Mouse (Mus musculus) erythroblast, adult 5-6 weeks (primary cell): Measurements from ENCODE around the gene Gm28551. TPM values are rescaled to one million over a fixed set of nuclear protein-coding genes. Genes with fewer than 3 reads are reported as not detected.

Experiments used
- ATAC-seq: replicated peaks from 2 replicates; pipeline ENCODE4 v1.8.0; 2016; ENCODE audit warnings: moderate number of reproducible peaks, mild to moderate bottlenecking, moderate TSS enrichment, inconsistent platforms; ENCODE audit not compliant: poor library complexity, low FRiP score, severe bottlenecking
- total RNA-seq, 2 experiments: library from RNA; stranded (forward) in 1 of 2; stranded (reverse) in 1 of 2; fragments of 150-400 nt in 1 of 2; fragments of 200-764, 138-1000 nt in 1 of 2; gene quantifications; 2 replicates each; pipeline versions ENCODE4 v1.2.3 to v1.2.4; 2015 to 2017; ENCODE audit warnings: low replicate concordance in 2 of 2

The Gm28551 gene
- total RNA-seq, 2 experiments from 2014 or later = 1.5 TPM; not detected in 1

GRCm38 (mm10) chr1:53296581-53297383 is 55.7 kb downstream of the Gm28551 start, which contains the start of the genes Pms1, Ormdl1 and Gm28778:
Gene Pms1 (minus strand): TSS chr1:53297018.
Gene Ormdl1 (plus strand): TSS chr1:53297095.
Gene Gm28778 (plus strand): TSS chr1:53297111.
- peak; percentile 99 for ATAC-seq

GRCm38 (mm10) chr1:53291197-53291596 is 61.3 kb downstream of the Gm28551 start:
- ATAC-seq = no peak

Other genes starting within 250 kb of the Gm28551 start
- not detected in 2 replicates for gene 1700019A02Rik, start 165.0 kb downstream of the Gm28551 start, total RNA-seq (2015; ENCODE audit: low replicate concordance)
- gene 1700019A02Rik, start 165.0 kb downstream of the Gm28551 start, total RNA-seq (2017; ENCODE audit: low replicate concordance) = not detected in 2 replicates
- 1.5 and 12.7 TPM in 2 replicates for gene Pms1, start 55.6 kb downstream of the Gm28551 start, total RNA-seq (2015; ENCODE audit: low replicate concordance)
- gene Pms1, start 55.6 kb downstream of the Gm28551 start, total RNA-seq (2017; ENCODE audit: low replicate concordance) = 6.5 and 6.7 TPM in 2 replicates
- 9.8 and 17.5 TPM in 2 replicates for gene Ormdl1, start 55.6 kb downstream of the Gm28551 start, total RNA-seq (2015; ENCODE audit: low replicate concordance)
- gene Ormdl1, start 55.6 kb downstream of the Gm28551 start, total RNA-seq (2017; ENCODE audit: low replicate concordance) = 11.1 and 14.9 TPM in 2 replicates
- 4.2 TPM in 1 of 2 replicates, not detected in the other for gene Gm28778, start 55.6 kb downstream of the Gm28551 start, total RNA-seq (2015; ENCODE audit: low replicate concordance)
- gene Gm28778, start 55.6 kb downstream of the Gm28551 start, total RNA-seq (2017; ENCODE audit: low replicate concordance) = not detected in 2 replicates
- 1.5 and 9.6 TPM in 2 replicates for gene Osgepl1, start 39.0 kb downstream of the Gm28551 start, total RNA-seq (2015; ENCODE audit: low replicate concordance)
- gene Osgepl1, start 39.0 kb downstream of the Gm28551 start, total RNA-seq (2017; ENCODE audit: low replicate concordance) = 6.1 and 10.9 TPM in 2 replicates
- not detected in 2 replicates for gene Asdurf, start within 50 bp of the Gm28551 start, total RNA-seq (2015; ENCODE audit: low replicate concordance)
- 38.8 and 73.3 TPM in 2 replicates for gene Asdurf, start within 50 bp of the Gm28551 start, total RNA-seq (2017; ENCODE audit: low replicate concordance)
- 33.6 and 58.6 TPM in 2 replicates for gene Asnsd1, start 85 bp upstream of the Gm28551 start, total RNA-seq (2015; ENCODE audit: low replicate concordance)
- 28.5 and 30.8 TPM in 2 replicates for gene Asnsd1, start 85 bp upstream of the Gm28551 start, total RNA-seq (2017; ENCODE audit: low replicate concordance)